Mouse (Mus musculus) CH12.LX (cell line): ENCODE data around the gene Madd.

ENCODE experiments used
- CHD1 ChIP-seq: IDR thresholded peaks from 2 replicates; pipeline ENCODE4 v1.6.1; 2012; ENCODE audit warnings: low read depth, low read length, improper control_type of control experiment, inconsistent platforms
- CTCF ChIP-seq, 2 experiments: IDR thresholded peaks in 1 of 2; conservative IDR thresholded peaks in 1 of 2; 2 replicates each; pipeline ENCODE4 v1.5.1; 2011 to 2012; ENCODE audit warnings: low read depth in 2 of 2, low read length in 2 of 2, improper control_type of control experiment in 1 of 2, inconsistent platforms in 1 of 2, mild to moderate bottlenecking in 1 of 2, moderate library complexity in 1 of 2
- E2F4 ChIP-seq: IDR thresholded peaks from 2 replicates; pipeline ENCODE4 v1.6.1; 2011; ENCODE audit warnings: low read depth, low read length, improper control_type of control experiment; ENCODE audit not compliant: insufficient replicate concordance
- ELF1 ChIP-seq: IDR thresholded peaks from 2 replicates; pipeline ENCODE4 v1.6.1; 2014; ENCODE audit warnings: low read depth, mild to moderate bottlenecking, inconsistent platforms, low read length, improper control_type of control experiment
- EP300 ChIP-seq: IDR thresholded peaks from 2 replicates; pipeline ENCODE4 v1.6.1; 2011; ENCODE audit warnings: low read length, improper control_type of control experiment
- GABPA ChIP-seq: IDR thresholded peaks from 2 replicates; pipeline ENCODE4 v1.6.1; 2012; ENCODE audit warnings: low read depth, low read length, improper control_type of control experiment, inconsistent platforms; ENCODE audit not compliant: insufficient replicate concordance
- JUN ChIP-seq: IDR thresholded peaks from 2 replicates; pipeline ENCODE4 v1.6.1; 2011; ENCODE audit warnings: low read depth, mild to moderate bottlenecking, low read length, improper control_type of control experiment, moderate library complexity; ENCODE audit not compliant: insufficient read depth
- JUND ChIP-seq: conservative IDR thresholded peaks from 2 replicates; pipeline ENCODE4 v1.6.1; 2011; ENCODE audit warnings: low read depth, low read length, improper control_type of control experiment
- KAT2A ChIP-seq: IDR thresholded peaks from 2 replicates; pipeline ENCODE4 v1.6.1; 2012; ENCODE audit warnings: low read length, improper control_type of control experiment, inconsistent platforms; ENCODE audit not compliant: insufficient replicate concordance
- MAX ChIP-seq: IDR thresholded peaks from 2 replicates; pipeline ENCODE4 v1.6.1; 2011; ENCODE audit warnings: low read length, improper control_type of control experiment
- POLR2A ChIP-seq: IDR thresholded peaks from 2 replicates; pipeline ENCODE4 v1.6.1; 2011; ENCODE audit warnings: low read depth, mild to moderate bottlenecking, improper control_type of control experiment, low read length
- POLR2AphosphoS2 ChIP-seq: IDR thresholded peaks from 2 replicates; pipeline ENCODE4 v1.6.1; 2011; ENCODE audit warnings: low read depth, low read length, improper control_type of control experiment
- USF1 ChIP-seq: IDR thresholded peaks from 2 replicates; pipeline ENCODE4 v1.6.1; 2014; ENCODE audit warnings: low read depth, mild to moderate bottlenecking, inconsistent platforms, low read length, improper control_type of control experiment
- ZKSCAN1 ChIP-seq: IDR thresholded peaks from 2 replicates; pipeline ENCODE4 v1.6.1; 2012; ENCODE audit warnings: low read depth, inconsistent platforms, low read length, improper control_type of control experiment, borderline replicate concordance

DNA sequence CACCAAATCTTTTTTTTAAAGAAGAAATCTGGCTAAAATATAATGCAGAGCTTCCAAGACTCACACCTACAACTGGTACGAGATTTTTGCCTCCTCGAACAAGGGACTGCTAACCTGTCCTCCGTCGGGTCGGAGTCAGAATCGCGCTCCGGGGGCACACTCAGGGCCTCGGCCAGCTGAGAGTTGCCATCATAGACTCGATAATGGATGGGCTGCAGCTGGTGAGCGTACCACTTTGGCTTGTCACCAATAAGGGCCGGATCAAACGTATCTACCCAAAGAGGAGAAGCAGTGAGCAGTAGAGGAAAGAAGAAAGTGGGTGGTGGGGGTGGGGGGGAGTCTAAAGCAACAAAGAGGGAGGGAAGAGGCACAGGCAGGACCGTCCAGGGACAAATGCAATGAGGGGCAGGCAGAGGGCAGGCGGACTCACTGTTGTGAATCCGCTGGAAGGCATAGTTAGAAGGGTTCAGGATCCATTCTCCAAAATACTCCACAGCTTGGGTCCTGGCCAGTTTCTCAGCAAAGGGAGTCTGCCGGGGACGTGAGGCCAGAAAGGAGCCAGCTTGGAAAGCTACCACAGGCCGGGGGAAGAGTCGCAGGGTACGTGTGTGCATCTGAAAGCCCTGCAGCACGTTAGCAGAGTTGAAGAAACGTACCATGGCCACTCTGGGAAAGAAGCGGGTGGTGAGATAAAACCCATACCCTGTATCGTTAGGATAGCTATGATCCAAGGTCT, 13.9 kb downstream of the Madd start:
- TF ChIP-seq MAX (no peak), JUN (no peak), EP300 (no peak), USF1 (no peak), GABPA (no peak), E2F4 (no peak), ELF1 (no peak), ZKSCAN1 (no peak), CTCF (conservative IDR thresholded peaks at IDR 0.05 in 1 of 2, IDR thresholded peaks at IDR 0.05 in 1 of 2; ENCODE audit: low read depth in 2 of 2, low read length in 2 of 2) (no peak), POLR2AphosphoS2 (no peak), POLR2A (no peak), JUND (no peak), CHD1 (no peak), KAT2A (no peak)
